Mouse (Mus musculus) activated CD4-positive, CD25-positive, alpha-beta regulatory T cell, adult 9 weeks (primary cell): ENCODE data around the gene Polr1d. TPM values are rescaled to one million over a fixed set of nuclear protein-coding genes. Genes with fewer than 3 reads are reported as not detected.

Experiments
- polyA plus RNA-seq: library from polyadenylated mRNA; unstranded; fragments of 100-300 nt; shearing (Covaris generic); gene quantifications from one replicate; pipeline ENCODE4 v1.2.1, GENCODE M21; 2017

Gene Polr1d
- polyA plus RNA-seq = 172 TPM

GRCm38 (mm10) chr5:147076799-147077165 is at the start of gene Polr1d:
Polr1d (plus strand) TSS chr5:147077050.

GRCm38 (mm10) chr5:147076026-147076798 is 638 bp upstream of the Polr1d start, which contains the start of gene Lnx2:
Lnx2 (minus strand) TSS chr5:147076586.

Other genes with a start within 250 kb of the Polr1d start
- 439 TPM for gene Rpl21, start 244.2 kb upstream of the Polr1d start, polyA plus RNA-seq
- gene Rasl11a, start 232.0 kb upstream of the Polr1d start, polyA plus RNA-seq = 8.4 TPM
- gene Gtf3a, start 128.4 kb upstream of the Polr1d start, polyA plus RNA-seq = 32.4 TPM
- 37.5 TPM for gene Mtif3, start 113.2 kb upstream of the Polr1d start, polyA plus RNA-seq
- 50.4 TPM for gene Lnx2, start 464 bp upstream of the Polr1d start, polyA plus RNA-seq
- not detected for gene Gsx1, start 111.6 kb downstream of the Polr1d start, polyA plus RNA-seq
- not detected for gene Pdx1, start 192.9 kb downstream of the Polr1d start, polyA plus RNA-seq
- gene Cdx2, start 230.2 kb downstream of the Polr1d start, polyA plus RNA-seq = not detected
- gene Urad, start 245.4 kb downstream of the Polr1d start, polyA plus RNA-seq = not detected